Mouse (Mus musculus): ENCODE results near the gene Abhd17a. TPM values are rescaled to one million over a fixed set of nuclear protein-coding genes. Genes with fewer than 3 reads are reported as not detected.

Abhd17a gene
- total and polyA plus RNA-seq, 2 experiments from 2014 or later, result 152 to 275 TPM

DNA sequence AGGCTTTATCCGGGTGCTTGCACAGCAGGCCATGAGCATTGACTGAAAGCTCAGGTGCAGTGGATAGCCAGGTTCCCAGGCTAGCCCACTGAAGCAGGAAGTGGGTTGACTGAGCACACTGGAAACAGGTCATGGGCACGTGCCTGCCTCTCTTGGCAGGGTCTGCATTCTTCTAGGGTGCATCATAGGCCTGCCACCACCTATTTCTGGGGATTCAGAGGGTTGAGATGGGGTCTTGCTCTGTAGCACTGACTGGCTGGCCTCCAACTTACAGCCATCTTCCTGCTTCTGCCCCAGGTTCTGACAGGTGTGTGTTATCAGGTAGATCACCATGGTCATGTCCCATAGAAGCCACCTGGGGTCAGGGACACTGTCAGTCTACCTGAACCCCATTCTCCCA is 14.8 kb upstream of the Abhd17a start:
- no peak overlapping the region for H3K4me3 ChIP-seq (ENCODE audit: low read depth, low read length)
- peaks cover 10% of the 10 kb centered on the region; the same call in 1 of the 2 replicates for H3K4me1 ChIP-seq (ENCODE audit: insufficient read depth, low read length)
- no peak for TF ChIP-seq CTCF (IDR thresholded peaks at IDR 0.05)
- ATAC-seq (ENCODE audit: low FRiP score), result no peak
- 94% methylated on average over 2 of the region's 2 CpGs for WGBS
- H3K4me2 ChIP-seq (ENCODE audit: low read depth, low read length, poor library complexity, severe bottlenecking), result no peak overlapping the region
- no peak overlapping the region for H3K27ac ChIP-seq (ENCODE audit: low read depth, low read length)
- DNase-seq (ENCODE audit: low spot score), result no peak
- no peak overlapping the region for H3K9ac ChIP-seq (replicated peaks; ENCODE audit: low read length, poor library complexity, severe bottlenecking)
- H3K36me3 ChIP-seq (ENCODE audit: insufficient read depth, low read length), result peaks cover 37% of the 10 kb centered on the region
- H3K9me3 ChIP-seq (ENCODE audit: low read length), result no peaks in the 10 kb centered on the region
- H3K27me3 ChIP-seq (ENCODE audit: insufficient read depth, low read length), result no peaks in the 10 kb centered on the region

DNA sequence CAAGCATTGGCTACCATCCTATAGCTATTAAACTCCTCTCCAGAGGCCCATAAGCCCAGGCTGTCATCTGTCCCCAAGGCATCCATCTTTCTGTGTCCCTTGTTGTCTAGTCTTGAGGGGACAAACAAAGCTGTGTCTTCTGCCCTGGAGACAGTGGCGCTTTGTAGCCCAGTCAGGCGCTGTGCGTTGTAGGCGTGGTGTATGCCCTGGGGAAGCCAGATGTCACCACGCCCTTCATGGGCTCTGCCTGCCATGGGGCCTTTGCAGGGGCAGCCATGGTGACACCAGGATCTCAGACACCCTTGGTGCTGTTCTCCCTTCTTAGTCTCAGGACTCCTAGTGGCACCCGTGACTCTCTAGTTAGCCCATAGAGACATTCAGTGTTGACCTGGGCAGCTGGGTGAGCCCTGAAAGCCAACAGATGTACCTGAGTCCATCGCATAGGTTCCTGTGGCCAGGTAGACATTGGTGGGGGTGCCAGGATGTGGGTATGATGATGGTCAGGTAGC is 13.9 kb upstream of the Abhd17a start:
- Histone ChIP-seq H3K4me2 (ENCODE audit: low read depth, low read length, poor library complexity, severe bottlenecking) (peak overlapping the region; percentile 92), H3K4me3 (ENCODE audit: low read depth, low read length) (peak overlapping the region; percentile 71; the same call in 1 of the 2 replicates), H3K36me3 (ENCODE audit: insufficient read depth, low read length) (peaks cover 30% of the 10 kb centered on the region), H3K9ac (replicated peaks; ENCODE audit: low read length, poor library complexity, severe bottlenecking) (no peak overlapping the region), H3K4me1 (ENCODE audit: insufficient read depth, low read length) (peaks cover 10% of the 10 kb centered on the region; the same call in 1 of the 2 replicates), H3K27ac (ENCODE audit: low read depth, low read length) (peak overlapping the region; percentile 88; the same call in 1 of the 2 replicates), H3K27me3 (ENCODE audit: insufficient read depth, low read length) (no peaks in the 10 kb centered on the region), H3K9me3 (ENCODE audit: low read length) (no peaks in the 10 kb centered on the region)
- TF ChIP-seq CTCF (IDR thresholded peaks at IDR 0.05), result no peak
- WGBS, result 91% methylated on average over 7 of the region's 7 CpGs
- no peak for ATAC-seq (ENCODE audit: low FRiP score)
- no peak for DNase-seq (ENCODE audit: low spot score)

DNA sequence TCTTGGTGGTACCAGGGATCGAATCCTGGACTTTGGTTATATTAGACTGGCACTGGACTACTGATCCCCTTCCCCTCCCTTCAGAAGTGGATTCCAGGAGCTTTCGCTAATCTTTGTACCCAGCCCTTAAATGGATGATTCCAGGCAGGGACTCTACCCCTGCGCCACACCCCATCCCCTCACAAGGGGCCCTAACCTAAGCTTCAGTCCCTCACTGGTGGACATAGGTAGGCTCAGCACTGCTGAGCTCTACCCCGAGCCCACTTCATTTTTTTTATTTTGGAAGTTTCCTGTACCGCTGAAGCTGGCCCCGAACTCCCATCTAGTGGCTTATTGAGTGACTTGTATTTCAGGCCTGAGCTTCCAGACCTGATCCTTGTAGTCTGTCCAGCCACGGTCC is 13.2 kb upstream of the Abhd17a start:
- Histone ChIP-seq H3K4me3 (ENCODE audit: low read depth, low read length) (peak overlapping the region; percentile 71), H3K36me3 (ENCODE audit: insufficient read depth, low read length) (peaks cover 23% of the 10 kb centered on the region), H3K9ac (replicated peaks; ENCODE audit: low read length, poor library complexity, severe bottlenecking) (peak overlapping the region; percentile 64), H3K9me3 (ENCODE audit: low read length) (no peaks in the 10 kb centered on the region), H3K27me3 (ENCODE audit: insufficient read depth, low read length) (no peaks in the 10 kb centered on the region), H3K4me1 (ENCODE audit: insufficient read depth, low read length) (peaks cover 10% of the 10 kb centered on the region; the same call in 1 of the 2 replicates), H3K4me2 (ENCODE audit: low read depth, low read length, poor library complexity, severe bottlenecking) (peak overlapping the region; percentile 92), H3K27ac (ENCODE audit: low read depth, low read length) (peak overlapping the region; percentile 88)
- ATAC-seq (ENCODE audit: low FRiP score) (peak; percentile 3; the same call in 1 of the 2 replicates), DNase-seq (ENCODE audit: low spot score) (no peak)
- 34% methylated on average over 7 of the region's 7 CpGs for WGBS
- no peak for TF ChIP-seq CTCF (IDR thresholded peaks at IDR 0.05)

DNA sequence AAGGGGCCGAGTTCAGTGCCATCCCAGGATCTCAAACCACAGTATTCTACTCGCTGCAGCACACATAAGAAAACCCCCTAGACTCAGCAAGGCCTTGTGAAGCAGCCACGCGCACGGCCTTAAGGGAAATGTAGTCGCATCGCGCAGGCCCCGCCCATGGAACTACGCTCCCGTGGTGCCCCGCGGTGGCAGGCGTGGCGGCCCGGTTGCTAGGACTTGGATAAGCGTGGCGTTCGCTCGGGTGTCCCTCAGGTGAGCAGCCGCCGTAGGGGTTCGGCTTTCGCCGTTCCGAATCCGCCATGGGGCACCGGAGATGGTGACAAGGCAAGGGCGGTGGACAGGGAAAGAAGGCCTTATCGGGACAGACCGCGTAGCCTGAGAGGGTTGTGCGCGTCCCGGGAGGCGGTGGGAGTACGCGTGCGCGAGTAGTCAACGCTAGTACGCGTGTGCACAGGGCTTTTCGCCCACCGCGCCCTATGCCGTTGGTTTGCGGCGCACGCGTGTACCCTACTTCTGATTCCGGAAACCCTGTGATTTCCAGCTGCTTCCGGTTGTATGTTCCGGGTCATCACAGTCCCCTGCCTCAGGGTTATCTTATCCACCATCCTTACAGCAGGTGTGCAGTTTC is 12.7 kb upstream of the Abhd17a start, which contains the start of the genes Scamp4 and Adat3:
TSS of gene Scamp4 (plus strand) at position 175 of the 628 bp plus-strand sequence.
TSS of gene Adat3 (plus strand) at position 183 of the 628 bp plus-strand sequence.
- Histone ChIP-seq H3K4me3 (ENCODE audit: low read depth, low read length) (peak within 1 kb of the TSS; percentile 71), H3K27ac (ENCODE audit: low read depth, low read length) (peak within 1 kb of the TSS; percentile 88), H3K4me2 (ENCODE audit: low read depth, low read length, poor library complexity, severe bottlenecking) (peak within 1 kb of the TSS; percentile 92), H3K4me1 (ENCODE audit: insufficient read depth, low read length) (peaks cover 10% of the 10 kb centered on the region; the same call in 1 of the 2 replicates), H3K9ac (replicated peaks; ENCODE audit: low read length, poor library complexity, severe bottlenecking) (peak within 1 kb of the TSS; percentile 64), H3K27me3 (ENCODE audit: insufficient read depth, low read length) (no peaks in the 10 kb centered on the region), H3K9me3 (ENCODE audit: low read length) (no peaks in the 10 kb centered on the region), H3K36me3 (ENCODE audit: insufficient read depth, low read length) (peaks cover 18% of the 10 kb centered on the region)
- WGBS, result under 1% methylated on average over 54 of the region's 54 CpGs
- DNase-seq (ENCODE audit: low spot score) (peak; percentile 97), ATAC-seq (ENCODE audit: low FRiP score) (peak; percentile 95)
- no peak for TF ChIP-seq CTCF (IDR thresholded peaks at IDR 0.05)

DNA sequence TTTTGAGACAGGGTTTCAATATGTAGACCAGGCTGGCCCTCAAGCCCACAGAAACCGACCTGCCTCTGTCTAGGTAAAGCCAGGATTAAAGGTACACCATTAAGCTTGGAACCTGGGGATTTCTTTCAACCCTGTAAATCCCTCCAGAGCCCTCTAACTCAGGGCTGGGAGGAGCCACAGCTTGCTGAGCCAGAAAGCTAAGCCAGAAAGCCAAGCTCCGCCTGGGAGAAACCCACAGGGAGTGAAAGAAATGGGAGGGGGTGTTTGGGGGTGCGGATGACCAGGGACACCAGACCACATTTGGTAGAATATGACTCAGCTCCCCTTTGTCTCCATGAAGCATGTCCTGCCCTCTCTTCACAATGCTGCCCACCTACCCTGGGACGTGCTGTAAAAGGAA is 6.2 kb upstream of the Abhd17a start:
- Histone ChIP-seq H3K9ac (replicated peaks; ENCODE audit: low read length, poor library complexity, severe bottlenecking) (no peak overlapping the region), H3K27me3 (ENCODE audit: insufficient read depth, low read length) (no peaks in the 10 kb centered on the region), H3K4me3 (ENCODE audit: low read depth, low read length) (no peak overlapping the region), H3K4me1 (ENCODE audit: insufficient read depth, low read length) (no peaks in the 10 kb centered on the region), H3K9me3 (ENCODE audit: low read length) (no peaks in the 10 kb centered on the region), H3K4me2 (ENCODE audit: low read depth, low read length, poor library complexity, severe bottlenecking) (no peak overlapping the region), H3K27ac (ENCODE audit: low read depth, low read length) (no peak overlapping the region), H3K36me3 (ENCODE audit: insufficient read depth, low read length) (no peaks in the 10 kb centered on the region)
- WGBS, result 35% methylated on average over 4 of the region's 4 CpGs
- ATAC-seq (ENCODE audit: low FRiP score) (no peak), DNase-seq (ENCODE audit: low spot score) (no peak)
- TF ChIP-seq CTCF (IDR thresholded peaks at IDR 0.05), result no peak
